Mouse (Mus musculus) macrophage (primary cell): ENCODE measurements around the gene Tnfaip3. TPM values are rescaled to one million over a fixed set of nuclear protein-coding genes. Genes with fewer than 3 reads are reported as not detected.

Experiments
- H3K27ac ChIP-seq: fragments of 350-480 bp; formaldehyde crosslinking; 2 replicates; pipeline ENCODE4 v1.9.0; 2021
- H3K36me3 ChIP-seq: fragments of 350-480 bp; formaldehyde crosslinking; 2 replicates; pipeline ENCODE4 v1.9.0; 2021; ENCODE audit errors: inconsistent target
- H3K4me3 ChIP-seq: fragments of 350-480 bp; formaldehyde crosslinking; 2 replicates; pipeline ENCODE4 v1.9.0; 2021; ENCODE audit errors: inconsistent target
- H3K79me2 ChIP-seq: fragments of 350-480 bp; formaldehyde crosslinking; 2 replicates; pipeline ENCODE4 v1.9.0; 2021; ENCODE audit errors: inconsistent target
- WGBS: methylation state at CpG from one replicate; pipeline ENCODE4 v1.1.7; 2026; ENCODE audit warnings: inconsistent platforms; ENCODE audit not compliant: missing documents; 5-methylcytosine and 5-hydroxymethylcytosine counted together
- polyA plus RNA-seq: library from polyadenylated mRNA; stranded (reverse); fragments of 250-400 nt; gene quantifications from 3 replicates; pipeline ENCODE4 v1.2.4, GENCODE M21; 2018; ENCODE audit warnings: inconsistent platforms

The Tnfaip3 gene
- polyA plus RNA-seq, 1 experiment from 2014 or later: 19.8 TPM

DNA sequence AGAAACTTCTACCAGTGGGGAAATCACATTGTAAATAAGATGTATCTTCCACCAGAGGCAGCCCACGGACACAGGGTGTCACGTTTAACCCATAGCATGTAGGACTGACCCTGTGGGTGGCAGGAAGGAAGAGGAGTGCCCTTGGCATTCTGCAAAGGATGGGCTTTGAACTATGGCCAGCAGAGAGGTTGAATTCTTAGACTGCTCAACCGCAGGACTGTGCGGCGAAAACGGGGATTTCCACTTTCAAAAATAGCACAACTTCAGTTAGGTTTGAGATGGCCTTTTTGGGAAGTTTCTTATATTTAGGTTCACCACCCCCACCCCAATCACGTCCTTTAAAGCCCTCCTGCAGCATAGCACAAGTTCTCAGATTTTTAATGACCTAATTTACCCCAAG lies 50.6 kb downstream of the Tnfaip3 start:
- WGBS: 16% methylated on average over 7 of the region's 7 CpGs
- H3K27ac ChIP-seq: 0 out of 2 replicates have a peak overlapping the region, but pooled peaks have one; percentile 1
- H3K79me2 ChIP-seq: no peaks in the 10 kb centered on the region
- H3K36me3 ChIP-seq: no peaks in the 10 kb centered on the region
- no peak overlapping the region for H3K4me3 ChIP-seq

DNA sequence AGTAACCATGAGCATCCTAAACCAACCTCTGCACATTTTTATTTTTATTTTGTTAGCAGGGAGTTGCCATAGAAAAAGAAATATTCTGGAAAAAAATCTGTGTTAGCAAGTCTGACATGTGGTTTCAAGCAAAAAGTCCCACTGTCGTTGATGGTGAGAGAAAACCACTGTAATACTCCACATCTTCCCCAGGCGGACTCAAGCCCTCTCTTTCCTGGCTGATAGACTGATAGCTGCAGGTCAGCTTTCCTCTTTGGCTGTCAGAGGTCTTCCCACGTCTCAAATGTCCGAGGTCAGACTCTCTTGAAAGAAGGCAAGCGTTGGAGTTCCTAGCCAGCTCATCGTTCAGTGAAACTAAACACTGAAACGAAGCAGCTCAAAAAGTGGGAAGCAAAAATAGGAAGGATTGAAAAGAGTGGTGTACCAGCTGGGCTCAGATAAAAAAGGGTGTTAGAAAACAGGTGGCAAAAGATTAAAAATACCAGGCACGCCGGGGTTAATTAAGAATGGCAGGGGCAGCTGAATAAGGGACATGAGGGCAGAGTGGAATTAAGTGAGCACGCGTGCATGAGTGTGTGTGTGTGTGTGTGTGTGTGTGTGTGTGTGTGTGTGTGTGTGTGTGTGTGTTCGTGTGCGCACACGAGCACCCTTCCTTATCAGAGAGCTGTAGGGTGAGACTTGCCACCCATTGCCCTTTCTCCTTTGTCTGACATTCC lies 55.5 kb downstream of the Tnfaip3 start:
- 20% methylated on average over 12 of the region's 14 CpGs for WGBS
- H3K36me3 ChIP-seq: no peaks in the 10 kb centered on the region
- 0 out of 2 replicates have a peak overlapping the region, but pooled peaks have one; percentile 13 for H3K27ac ChIP-seq
- H3K4me3 ChIP-seq: no peak overlapping the region
- no peaks in the 10 kb centered on the region for H3K79me2 ChIP-seq

DNA sequence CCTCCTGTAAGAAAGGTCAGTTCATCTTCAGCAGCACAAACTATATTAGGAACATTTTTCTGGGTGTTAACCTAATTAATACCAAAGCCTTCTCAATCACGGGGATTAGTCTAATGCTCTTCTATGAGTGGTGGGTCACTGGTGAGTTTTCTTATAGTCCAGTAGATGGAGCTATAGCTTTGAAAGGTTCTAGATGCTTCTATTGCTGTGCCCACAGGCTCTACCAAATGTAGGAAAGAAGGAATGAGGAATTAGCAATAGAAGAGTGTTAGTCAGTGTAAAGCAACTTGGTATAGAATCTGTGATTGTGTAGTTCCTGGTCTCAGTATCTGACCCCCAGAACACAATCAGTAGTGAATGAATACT lies 61.8 kb downstream of the Tnfaip3 start:
- Histone ChIP-seq H3K27ac (no peak overlapping the region), H3K4me3 (no peak overlapping the region)
- WGBS: 25% methylated on average over 1 of the region's 1 CpGs

DNA sequence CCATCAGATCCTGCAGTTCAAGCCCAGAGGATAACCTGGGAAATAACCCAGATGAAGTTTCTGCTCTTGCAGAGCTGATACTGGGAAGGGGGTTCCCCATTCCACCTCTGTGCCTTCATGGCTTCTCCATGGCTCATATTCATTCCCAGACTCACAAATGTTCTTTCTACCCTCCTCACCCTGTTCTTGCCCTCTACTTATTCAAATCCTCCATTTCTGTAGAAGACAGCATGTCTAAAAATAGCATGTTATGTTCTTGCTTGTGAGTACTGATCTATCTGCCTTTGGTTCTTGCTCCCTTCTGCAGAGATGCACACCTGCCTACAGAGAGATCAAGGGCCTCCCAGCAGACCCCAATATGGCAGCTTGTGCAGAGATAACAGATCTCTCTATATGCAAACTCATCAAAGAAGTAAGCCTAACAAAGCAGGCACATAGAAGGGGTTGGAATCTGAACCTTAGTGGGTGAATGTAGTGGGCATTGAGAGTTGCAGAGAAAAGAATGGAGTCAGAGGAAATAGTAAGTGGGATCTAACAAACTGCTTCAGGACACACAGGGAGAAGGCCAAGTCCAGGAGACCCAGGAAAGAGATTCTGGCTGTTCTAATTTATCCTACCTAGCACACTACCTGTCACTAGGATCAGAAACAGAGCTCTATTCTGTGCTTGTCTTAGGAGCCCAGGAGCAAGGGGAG lies 62.3 kb downstream of the Tnfaip3 start:
- Histone ChIP-seq H3K4me3 (no peak overlapping the region), H3K36me3 (no peaks in the 10 kb centered on the region), H3K79me2 (no peaks in the 10 kb centered on the region), H3K27ac (no peak overlapping the region)

More for the DNA sequence above, 61.8 kb downstream of the Tnfaip3 start:
- Histone ChIP-seq H3K36me3 (no peaks in the 10 kb centered on the region), H3K79me2 (no peaks in the 10 kb centered on the region)

Other genes starting within 250 kb of the Tnfaip3 start
- not detected in 3 replicates for gene Gm4922, start 228.9 kb downstream of the Tnfaip3 start, polyA plus RNA-seq
- not detected in 3 replicates for gene Perp, start 170.6 kb downstream of the Tnfaip3 start, polyA plus RNA-seq